Mouse (Mus musculus) stomach, adult 2 months (tissue): Measurements from ENCODE around the gene Glyr1. TPM values are rescaled to one million over a fixed set of nuclear protein-coding genes. Genes with fewer than 3 reads are reported as not detected.

Experiments
- polyA plus RNA-seq: library from polyadenylated mRNA; depleted of rRNA; stranded (reverse); fragments of >200 nt; gene quantifications from 2 replicates; pipeline ENCODE4 v1.2.3, GENCODE M21; 2012; rRNA removed

Glyr1 gene
- polyA plus RNA-seq = 21.3 and 30.1 TPM in 2 replicates

DNA sequence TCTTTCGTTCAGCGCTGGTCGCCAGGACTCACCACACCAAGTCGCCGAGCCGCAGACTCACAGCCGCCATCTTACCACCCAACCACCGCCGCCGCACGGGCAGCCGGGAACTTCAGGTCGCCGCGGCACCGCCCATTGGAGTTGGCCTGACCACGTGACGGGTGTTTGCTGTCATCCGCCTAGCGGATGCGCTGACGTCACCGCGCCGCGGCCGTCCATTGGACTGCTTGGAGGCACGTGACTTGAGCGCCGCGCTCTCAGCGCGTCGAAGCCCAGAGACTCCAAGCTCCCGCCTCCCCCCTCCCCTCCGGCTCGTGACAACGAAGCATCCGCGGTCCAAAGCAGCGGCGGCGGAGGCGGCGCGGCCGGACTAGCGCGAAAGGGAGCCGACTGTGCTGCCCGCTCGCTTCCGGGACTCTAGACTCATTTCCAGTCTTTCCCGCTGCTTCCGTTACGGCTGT is at the start of gene Glyr1, which contains the start of gene Ubn1:
TSS of gene Glyr1 (minus strand) at position 90 of the 461 bp plus-strand sequence.
TSS of gene Ubn1 (plus strand) at position 284 of the 461 bp plus-strand sequence.

DNA sequence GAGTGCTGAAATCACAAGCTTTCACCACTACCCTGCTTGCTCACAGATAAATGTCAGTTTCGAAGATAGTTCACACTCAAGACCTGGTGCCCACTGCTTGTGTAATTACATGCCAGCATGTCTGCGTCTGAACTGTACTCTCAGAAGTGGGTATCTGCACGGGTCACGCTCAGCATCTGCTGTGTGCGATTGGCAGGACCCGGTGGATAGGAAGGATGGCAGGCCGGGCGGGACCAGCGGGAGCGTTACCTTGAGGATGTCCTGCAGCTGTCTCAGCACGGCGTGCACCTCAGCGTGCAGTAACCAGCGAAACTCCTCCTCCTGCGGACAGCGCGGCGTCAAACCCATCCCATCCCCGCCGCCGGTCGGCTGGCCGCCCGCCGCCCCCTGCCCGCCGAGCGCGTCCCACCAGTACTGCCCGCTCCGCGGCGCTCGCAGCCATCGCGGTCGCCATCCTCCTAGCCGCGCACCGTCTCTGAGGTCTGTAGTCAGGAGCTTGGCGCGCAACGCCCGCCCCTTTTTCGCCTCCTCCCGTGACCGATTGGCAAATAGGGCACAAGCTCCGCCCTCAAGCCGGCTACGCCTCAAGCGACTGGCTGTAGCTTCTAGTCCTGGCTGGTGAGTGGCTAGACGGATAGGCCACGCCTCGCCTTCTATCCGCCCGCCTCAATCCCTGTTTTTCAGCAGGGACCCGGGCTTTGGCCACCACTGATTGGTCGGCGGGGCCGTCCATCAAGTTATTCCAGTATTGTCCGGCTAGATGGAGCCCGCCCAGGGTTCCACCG is 36.4 kb downstream of the Glyr1 start, which contains the start of gene Rogdi:
TSS of gene Rogdi (minus strand) at position 500 of the 785 bp plus-strand sequence.

GRCm38 (mm10) chr16:5007067-5007466 is 42.6 kb downstream of the Glyr1 start, which contains the start of gene Smim22:
TSS of gene Smim22 (plus strand) at chr16:5007288.

DNA sequence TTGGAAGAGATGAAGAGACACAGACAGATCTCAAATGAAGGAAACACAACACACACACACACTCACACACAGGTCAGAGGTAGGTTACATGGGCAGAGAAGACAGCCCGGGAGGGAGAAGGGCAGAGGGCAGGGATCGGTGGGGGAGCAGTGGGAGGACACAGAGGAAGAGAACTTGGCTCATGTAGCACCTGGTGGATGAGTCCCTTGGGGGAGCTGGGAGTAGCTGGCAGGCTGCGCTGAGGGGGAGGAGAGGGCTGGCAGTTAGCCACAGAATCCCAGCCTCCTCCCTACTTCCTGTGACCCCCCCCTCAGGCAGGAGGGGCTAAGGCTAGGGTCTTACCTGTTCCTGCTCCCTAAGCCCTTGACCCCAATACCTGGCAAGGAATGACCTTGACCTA is 52.1 kb downstream of the Glyr1 start, which contains the start of gene Sept12:
TSS of gene Sept12 (minus strand) at position 300 of the 400 bp plus-strand sequence.

Other genes with a start within 250 kb of the Glyr1 start
- not detected in 2 replicates for gene 4930562C15Rik, start 214.4 kb downstream of the Glyr1 start, polyA plus RNA-seq
- 36.6 and 37.8 TPM in 2 replicates for gene Ubald1, start 169.5 kb downstream of the Glyr1 start, polyA plus RNA-seq
- 68.1 and 79.7 TPM in 2 replicates for gene Mgrn1, start 163.6 kb downstream of the Glyr1 start, polyA plus RNA-seq
- gene Nudt16l1, start 111.1 kb downstream of the Glyr1 start, polyA plus RNA-seq = 36.3 and 38.6 TPM in 2 replicates
- 15.6 and 17.1 TPM in 2 replicates for gene Anks3, start 85.7 kb downstream of the Glyr1 start, polyA plus RNA-seq
- gene Sept12, start 52.0 kb downstream of the Glyr1 start, polyA plus RNA-seq = 0.03 TPM in 1 of 2 replicates, not detected in the other
- gene Smim22, start 42.6 kb downstream of the Glyr1 start, polyA plus RNA-seq = 98.1 and 104 TPM in 2 replicates
- gene Rogdi, start 36.3 kb downstream of the Glyr1 start, polyA plus RNA-seq = 42.3 and 42.8 TPM in 2 replicates
- gene Ubn1, start 194 bp upstream of the Glyr1 start, polyA plus RNA-seq = 8.1 and 10.6 TPM in 2 replicates
- gene Ppl, start 82.6 kb upstream of the Glyr1 start, polyA plus RNA-seq = 7.8 and 7.9 TPM in 2 replicates
- gene Sec14l5, start 97.2 kb upstream of the Glyr1 start, polyA plus RNA-seq = 0.20 and 0.35 TPM in 2 replicates
- 21.5 and 29.7 TPM in 2 replicates for gene Nagpa, start 154.1 kb upstream of the Glyr1 start, polyA plus RNA-seq
- 7.0 and 11.1 TPM in 2 replicates for gene AU021092, start 172.4 kb upstream of the Glyr1 start, polyA plus RNA-seq
- 30.5 and 34.3 TPM in 2 replicates for gene Alg1, start 183.8 kb upstream of the Glyr1 start, polyA plus RNA-seq
- 31.3 and 31.8 TPM in 2 replicates for gene Eef2kmt, start 206.1 kb upstream of the Glyr1 start, polyA plus RNA-seq